Mouse (Mus musculus): ENCODE results near the gene Tmco4.
A peak's percentile ranks its signal among the peaks of the same experiment; 100 is the strongest.

Gene Tmco4

GRCm38 (mm10) chr4:139092356-139093195 lies 119.9 kb downstream of the Tmco4 start, which contains the start of gene Nbl1:
TSS of gene Nbl1 (minus strand) at chr4:139092993.
- DNase-seq (ENCODE audit: low spot score), result peak; percentile 62

DNA sequence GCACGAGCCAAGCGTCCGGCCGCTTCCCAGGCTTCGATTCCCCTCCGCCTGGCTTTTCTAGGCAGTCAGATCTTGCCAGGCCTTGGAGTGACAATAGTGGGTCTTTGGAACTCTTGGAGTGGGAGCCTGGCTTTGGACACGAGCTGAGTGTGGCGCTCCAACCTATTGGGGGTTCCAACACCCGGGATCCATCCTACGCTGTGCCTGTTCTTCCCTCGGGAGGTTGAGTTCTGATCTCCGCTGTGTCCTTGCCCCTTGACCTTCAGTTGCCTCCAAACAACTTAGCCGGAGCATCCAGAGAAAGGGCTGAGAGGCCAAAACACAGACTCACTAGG lies 120.5 kb downstream of the Tmco4 start:
- no peak for DNase-seq (ENCODE audit: low spot score)

DNA sequence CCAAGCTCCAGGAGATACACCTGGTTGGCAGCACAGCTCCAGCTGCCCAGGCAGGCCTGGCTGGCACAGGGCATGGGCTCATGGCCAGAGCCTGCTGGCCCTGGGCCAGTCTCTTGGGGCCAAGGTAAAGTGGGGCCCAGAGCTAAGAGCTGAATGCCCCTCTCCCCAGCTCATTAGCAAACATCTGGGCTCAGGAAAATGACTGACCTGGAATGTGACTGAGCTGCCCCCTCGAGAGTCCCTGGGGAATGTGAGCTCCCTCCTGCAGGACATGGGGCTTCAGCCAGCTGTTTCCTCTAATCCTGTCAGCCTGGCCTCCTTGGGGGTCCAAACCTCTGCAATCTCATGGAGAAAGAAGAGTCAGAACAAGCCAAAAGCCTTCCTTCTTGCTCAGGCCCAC lies 122.7 kb downstream of the Tmco4 start:
- DNase-seq (ENCODE audit: low spot score), result no peak

GRCm38 (mm10) chr4:139096201-139096600 lies 123.5 kb downstream of the Tmco4 start:
- DNase-seq (ENCODE audit: low spot score), result no peak

DNA sequence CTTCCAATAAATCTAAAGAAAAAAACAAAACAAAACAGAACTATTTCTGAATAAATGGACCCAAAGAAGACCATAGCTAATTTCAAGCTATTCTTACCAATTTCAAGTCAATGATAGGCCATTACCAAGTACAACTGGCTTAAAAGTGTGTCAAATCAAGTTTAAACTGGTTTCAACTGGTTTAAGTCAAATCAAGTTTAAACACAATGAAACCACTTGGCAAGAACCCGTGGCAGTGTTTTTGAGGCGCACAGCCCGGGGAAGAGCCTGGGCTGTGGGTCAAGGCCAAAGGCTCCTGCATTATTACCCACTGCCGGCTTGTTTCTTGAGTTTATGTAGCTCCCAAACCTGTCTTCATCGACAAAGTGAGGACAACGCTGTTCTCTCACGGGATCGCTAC lies 127.6 kb downstream of the Tmco4 start:
- no peak for DNase-seq (ENCODE audit: low spot score)

DNA sequence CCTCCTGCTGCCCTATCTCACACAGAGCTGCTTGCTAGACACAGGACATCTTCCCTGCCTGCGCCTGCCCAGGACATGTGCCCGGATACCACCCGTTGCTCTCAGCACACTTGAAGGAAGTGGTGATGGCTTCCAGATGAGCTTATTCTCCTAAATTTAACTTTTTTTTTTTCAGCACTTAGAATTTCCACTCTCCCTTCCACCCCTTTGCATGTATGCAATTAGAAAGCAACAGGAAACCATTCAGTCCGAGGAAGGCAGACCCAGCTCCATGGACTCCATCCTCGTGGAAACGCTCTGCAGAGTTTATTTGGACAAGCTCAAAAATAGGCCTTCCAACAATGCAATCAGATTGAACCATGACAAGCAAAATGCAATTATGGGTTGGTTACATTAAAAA lies 128.9 kb downstream of the Tmco4 start:
- no peak for DNase-seq (ENCODE audit: low spot score)

GRCm38 (mm10) chr4:139105453-139105852 lies 132.8 kb downstream of the Tmco4 start:
- DNase-seq (ENCODE audit: low spot score), result no peak

Data from urinary bladder, postnatal 25 days (tissue).